Mouse (Mus musculus) effector memory CD4-positive, alpha-beta T cell, adult 7 months (primary cell): Measurements from ENCODE around the gene Fasn. TPM values are rescaled to one million over a fixed set of nuclear protein-coding genes. Genes with fewer than 3 reads are reported as not detected.

ENCODE experiments used
- polyA plus RNA-seq: library from polyadenylated mRNA; unstranded; fragments of 100-300 nt; shearing (Covaris generic); gene quantifications from one replicate; pipeline ENCODE4 v1.2.1, GENCODE M21; 2017

The Fasn gene
- 39.2 TPM for polyA plus RNA-seq

GRCm38 (mm10) chr11:120823956-120824786, at the start of gene Fasn:
Gene Fasn (minus strand): TSS chr11:120824547.

DNA sequence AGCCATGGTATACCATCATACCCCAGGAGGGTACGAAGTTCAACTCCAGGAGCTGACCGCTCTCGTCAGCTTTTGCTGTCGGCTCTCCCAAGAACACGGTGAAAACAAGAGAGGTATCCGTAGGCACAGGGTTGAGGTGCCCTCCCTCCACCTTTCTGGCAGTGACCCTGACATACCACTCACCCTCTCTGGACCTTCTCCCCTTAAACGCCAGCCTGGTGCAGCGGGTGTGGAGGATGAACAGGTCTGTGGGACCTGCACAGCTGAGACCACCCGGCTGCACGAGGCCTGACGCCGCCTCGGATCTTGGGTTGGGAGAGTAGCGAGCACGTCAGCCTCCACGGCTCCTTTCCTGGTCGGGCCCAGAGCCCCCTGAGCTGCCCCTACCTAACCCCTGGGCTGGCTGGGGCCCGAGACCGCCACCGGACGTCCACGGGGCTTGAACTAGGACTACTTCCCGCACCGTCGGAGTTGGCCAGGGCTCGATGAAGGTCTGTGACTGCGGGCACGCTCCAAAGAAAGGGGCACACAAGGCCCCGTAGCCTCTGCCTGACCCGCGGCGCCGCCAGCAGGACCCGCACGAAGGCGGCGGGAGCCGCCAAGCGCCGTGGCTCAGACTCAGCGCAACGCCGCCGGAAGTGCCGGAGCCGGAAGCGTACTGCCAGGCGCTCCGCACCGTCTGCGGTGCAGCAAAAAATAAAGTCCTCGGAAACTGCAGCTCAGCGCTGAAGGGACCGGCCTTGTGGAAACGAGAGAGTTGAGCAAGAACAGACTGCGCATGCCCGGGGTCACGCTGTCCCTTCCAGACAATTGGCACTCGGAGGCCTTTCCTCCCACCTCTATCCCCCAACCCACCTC, 28.4 kb downstream of the Fasn start, which contains the start of gene Dus1l:
Dus1l (minus strand) TSS at position 648 of the 858 bp plus-strand sequence.

GRCm38 (mm10) chr11:120784064-120784791, 40.1 kb downstream of the Fasn start, which contains the start of the genes Rfng and Gps1:
Gene Rfng (minus strand): TSS chr11:120784207.
Gene Gps1 (plus strand): TSS chr11:120784272.

GRCm38 (mm10) chr11:120762672-120763041, 61.7 kb downstream of the Fasn start, which contains the start of gene Hmga1b:
Gene Hmga1b (plus strand): TSS chr11:120762794.

Other genes starting within 250 kb of the Fasn start
- gene Arhgdia, start 242.9 kb downstream of the Fasn start, polyA plus RNA-seq, result 768 TPM
- 279 TPM for gene Alyref, start 226.2 kb downstream of the Fasn start, polyA plus RNA-seq
- 67.7 TPM for gene Anapc11, start 226.1 kb downstream of the Fasn start, polyA plus RNA-seq
- not detected for gene Npb, start 216.1 kb downstream of the Fasn start, polyA plus RNA-seq
- gene Pcyt2, start 206.6 kb downstream of the Fasn start, polyA plus RNA-seq, result 135 TPM
- 155 TPM for gene Sirt7, start 199.3 kb downstream of the Fasn start, polyA plus RNA-seq
- gene Mafg, start 190.9 kb downstream of the Fasn start, polyA plus RNA-seq, result 31.8 TPM
- 0.44 TPM for gene Pycr1, start 180.8 kb downstream of the Fasn start, polyA plus RNA-seq
- gene Myadml2, start 176.4 kb downstream of the Fasn start, polyA plus RNA-seq, result not detected
- gene Notum, start 163.4 kb downstream of the Fasn start, polyA plus RNA-seq, result not detected
- 111 TPM for gene Aspscr1, start 151.6 kb downstream of the Fasn start, polyA plus RNA-seq
- gene Cenpx, start 110.8 kb downstream of the Fasn start, polyA plus RNA-seq, result 85.8 TPM
- gene Lrrc45, start 110.6 kb downstream of the Fasn start, polyA plus RNA-seq, result 52.6 TPM
- not detected for gene Rac3, start 103.1 kb downstream of the Fasn start, polyA plus RNA-seq
- 5.4 TPM for gene Dcxr, start 97.3 kb downstream of the Fasn start, polyA plus RNA-seq
- not detected for gene Cbr2, start 92.4 kb downstream of the Fasn start, polyA plus RNA-seq
- 9.5 TPM for gene Hmga1b, start 61.8 kb downstream of the Fasn start, polyA plus RNA-seq
- 29.1 TPM for gene Rfng, start 40.3 kb downstream of the Fasn start, polyA plus RNA-seq
- gene Gps1, start 40.3 kb downstream of the Fasn start, polyA plus RNA-seq, result 70.8 TPM
- gene Dus1l, start 28.1 kb downstream of the Fasn start, polyA plus RNA-seq, result 42.8 TPM
- gene Ccdc57, start 108.3 kb upstream of the Fasn start, polyA plus RNA-seq, result not detected
- 7.9 TPM for gene Slc16a3, start 123.9 kb upstream of the Fasn start, polyA plus RNA-seq
- 216 TPM for gene Csnk1d, start 166.8 kb upstream of the Fasn start, polyA plus RNA-seq
- 159 TPM for gene Cd7, start 214.9 kb upstream of the Fasn start, polyA plus RNA-seq
- 0.40 TPM for gene Sectm1b, start 239.0 kb upstream of the Fasn start, polyA plus RNA-seq